Mouse (Mus musculus): ENCODE results near the gene Pbx2.

Gene Pbx2

GRCm38 (mm10) chr17:34631647-34632046 is 40.6 kb downstream of the Pbx2 start:
- peak; percentile 19 for DNase-seq

DNA sequence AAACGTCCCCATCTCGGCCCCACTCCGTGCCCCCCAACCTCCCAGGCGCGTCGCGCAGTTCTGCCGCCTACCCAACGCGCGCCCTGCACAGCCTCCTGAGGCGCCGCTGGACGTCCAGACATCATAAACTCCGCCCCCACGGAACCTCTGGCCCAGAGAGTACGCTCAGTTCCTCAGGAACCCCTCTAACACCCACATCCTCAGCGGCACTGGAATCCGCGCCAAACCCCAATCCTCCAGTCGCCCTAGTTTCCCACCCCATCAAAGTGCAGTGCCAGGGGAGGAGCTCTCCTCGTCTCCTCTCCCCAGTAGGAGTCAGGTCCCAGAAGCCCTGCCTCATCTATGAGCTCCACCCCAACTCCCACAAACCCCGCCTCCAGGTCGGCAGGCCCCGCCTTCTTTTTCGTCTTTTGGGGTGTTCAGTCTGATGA is 41.2 kb downstream of the Pbx2 start:
- peak; percentile 76 for DNase-seq

- no peak for DNase-seq
These were observed 44.6 kb downstream of the Pbx2 start for GRCm38 (mm10) chr17:34635671-34636070.

- no peak for DNase-seq
These were observed 46.4 kb downstream of the Pbx2 start for GRCm38 (mm10) chr17:34637459-34637858.

DNA sequence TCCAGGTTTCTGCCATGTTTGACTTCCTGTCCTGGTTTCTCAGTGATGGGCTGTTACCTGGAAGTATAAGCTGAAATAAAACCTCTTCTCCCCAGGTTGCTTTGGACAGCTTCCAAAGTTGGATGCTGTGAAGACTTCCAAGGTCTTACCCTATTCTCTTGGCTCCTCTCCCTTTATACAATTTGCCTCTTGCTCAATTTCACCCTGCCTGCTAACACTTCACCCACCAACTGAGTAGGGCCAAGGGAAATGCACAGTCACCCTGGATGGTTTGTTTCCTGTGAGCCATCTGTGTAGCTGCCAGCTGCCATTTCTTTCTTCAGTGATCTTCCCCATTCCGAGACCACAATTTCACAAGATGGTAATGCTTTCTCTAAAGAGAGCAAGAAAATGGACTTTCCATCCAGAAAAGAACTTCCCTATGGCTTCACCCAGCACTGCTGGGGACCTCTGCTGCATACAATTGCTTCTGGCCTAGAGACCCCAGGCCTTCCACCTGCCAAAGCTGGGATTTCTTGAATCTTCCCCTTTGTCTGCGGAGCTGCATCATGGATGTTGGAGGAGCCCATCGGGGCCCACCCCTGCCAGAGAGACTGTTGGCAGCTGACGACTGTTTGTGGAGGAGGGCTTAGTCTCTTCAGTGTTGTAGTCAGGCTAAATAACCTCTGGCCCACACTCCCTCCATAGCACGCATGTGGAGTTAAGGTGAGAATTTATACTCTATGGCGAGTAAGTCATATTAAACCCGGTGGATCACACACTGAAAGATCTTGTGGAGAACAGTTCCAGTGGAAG is 48.6 kb downstream of the Pbx2 start:
- DNase-seq = no peak

DNA sequence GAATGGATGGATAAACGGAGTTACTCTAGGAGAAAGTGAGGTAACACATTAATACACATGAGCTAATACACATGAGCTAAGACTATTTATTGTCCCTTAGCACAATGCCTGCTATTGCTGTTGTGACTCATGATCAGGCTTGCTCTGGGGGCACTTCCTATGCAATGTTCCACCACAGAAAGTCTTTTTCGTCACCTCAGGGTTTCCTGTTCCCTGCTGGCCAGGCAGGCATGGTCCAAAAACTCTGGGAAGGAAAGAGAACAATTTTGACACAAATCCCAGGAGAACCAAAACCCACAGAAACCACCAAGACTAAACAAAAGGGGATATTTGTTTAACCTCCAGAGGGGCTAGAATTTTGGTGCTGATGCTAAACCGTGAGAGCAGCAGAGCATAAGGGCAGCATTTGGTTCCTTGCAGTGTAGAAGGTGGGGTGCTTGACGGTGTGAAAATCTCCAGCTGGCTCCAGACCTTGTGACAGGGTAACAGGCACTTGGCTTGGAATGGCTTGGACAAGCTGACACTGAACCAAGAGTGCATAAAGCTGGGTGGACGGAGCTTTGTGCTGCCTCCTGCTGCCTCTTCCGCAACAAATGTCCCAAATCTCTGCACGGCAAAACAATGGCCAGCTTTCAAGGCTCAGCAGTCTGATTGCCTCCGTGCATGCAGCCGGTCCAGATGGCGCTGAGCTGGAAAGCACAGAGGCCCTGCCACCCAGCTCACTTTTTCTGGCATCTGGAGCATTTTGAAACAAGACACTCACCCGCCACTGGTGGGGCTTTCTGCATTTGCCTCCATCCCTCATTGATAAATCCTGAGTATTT is 49.9 kb downstream of the Pbx2 start:
- peak; percentile 21 for DNase-seq

GRCm38 (mm10) chr17:34641945-34642344 is 50.9 kb downstream of the Pbx2 start:
- no peak for DNase-seq

- DNase-seq = no peak
These were observed 52.3 kb downstream of the Pbx2 start for GRCm38 (mm10) chr17:34643379-34643778.

DNA sequence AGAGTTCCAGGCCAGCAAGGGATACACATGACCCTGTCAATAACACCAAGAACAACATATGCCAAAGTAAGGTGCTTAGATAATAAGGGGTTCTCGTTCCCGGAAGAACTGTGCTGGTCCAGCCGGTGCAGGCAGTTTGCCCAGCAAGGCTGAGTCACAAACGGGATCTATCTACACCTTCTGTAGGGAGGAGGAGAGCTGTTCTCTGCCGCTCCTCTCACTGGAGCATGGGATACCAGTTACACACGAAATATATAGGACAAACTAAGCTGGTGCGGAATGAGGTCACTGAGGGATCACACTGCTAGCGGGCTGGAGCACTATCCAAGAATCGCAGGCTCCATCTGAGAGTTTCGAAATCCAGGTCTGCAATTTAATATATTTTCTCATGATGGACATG is 52.9 kb downstream of the Pbx2 start:
- no peak for DNase-seq

GRCm38 (mm10) chr17:34644608-34645007 is 53.5 kb downstream of the Pbx2 start, which contains the start of gene Fkbpl:
Fkbpl (plus strand) TSS chr17:34644764.
- DNase-seq = peak; percentile 92

- DNase-seq = no peak
These were observed 54.3 kb downstream of the Pbx2 start for GRCm38 (mm10) chr17:34645256-34645829.

- no peak for DNase-seq
These were observed 54.9 kb downstream of the Pbx2 start for GRCm38 (mm10) chr17:34645831-34646511.

Data from right cerebral cortex, postnatal 14 days (tissue).